Mouse (Mus musculus) ES-E14 (cell line): Measurements from ENCODE around the gene Slc26a6. TPM values are rescaled to one million over a fixed set of nuclear protein-coding genes. Genes with fewer than 3 reads are reported as not detected.

Experiments
- DNase-seq: peaks from one replicate; pipeline ENCODE4 v3.0.0-alpha.2; 2013; ENCODE audit warnings: low read depth, low spot score
- H3K27ac ChIP-seq: 2 replicates; pipeline ENCODE4 v1.5.1; 2012; ENCODE audit warnings: low read depth, mild to moderate bottlenecking, low read length, moderate library complexity, mixed read lengths; ENCODE audit not compliant: poor library complexity, insufficient read depth, severe bottlenecking
- H3K36me3 ChIP-seq: 2 replicates; pipeline ENCODE4 v1.6.1; 2012; ENCODE audit warnings: mild to moderate bottlenecking, low read length, moderate library complexity, mixed read lengths; ENCODE audit not compliant: control insufficient read depth, poor library complexity, insufficient read depth, severe bottlenecking
- H3K4me1 ChIP-seq, 2 experiments: fragments of 150-350 bp in 1 of 2; sonication (generic) in 1 of 2; 2 replicates each; pipeline ENCODE4 v1.6.1; 2012; ENCODE audit warnings: low read length in 2 of 2, mild to moderate bottlenecking in 1 of 2, mixed read lengths in 1 of 2; ENCODE audit not compliant: control insufficient read depth in 2 of 2, insufficient read depth in 2 of 2, poor library complexity in 1 of 2
- H3K4me3 ChIP-seq, 2 experiments: fragments of 150-350 bp in 1 of 2; sonication (generic) in 1 of 2; 2 replicates each; pipeline ENCODE4 v1.5.1; 2012; ENCODE audit warnings: low read length in 2 of 2, low read depth in 1 of 2, mild to moderate bottlenecking in 1 of 2, mixed read lengths in 1 of 2; ENCODE audit not compliant: insufficient read depth in 1 of 2, poor library complexity in 1 of 2, severe bottlenecking in 1 of 2
- H3K9ac ChIP-seq: 2 replicates; pipeline ENCODE4 v1.6.1; 2012; ENCODE audit warnings: low read depth, mild to moderate bottlenecking, low read length, mixed read lengths; ENCODE audit not compliant: poor library complexity, insufficient read depth, severe bottlenecking
- H3K9me3 ChIP-seq: fragments of 150-350 bp; sonication (generic); 2 replicates; pipeline ENCODE4 v1.6.1; 2012; ENCODE audit warnings: low read depth, mild to moderate bottlenecking, low read length; ENCODE audit not compliant: control insufficient read depth, insufficient read depth
- CHD2 ChIP-seq: IDR thresholded peaks from 2 replicates; pipeline ENCODE4 v1.6.1; 2014; ENCODE audit warnings: mild to moderate bottlenecking, low read depth, low read length, inconsistent platforms
- HCFC1 ChIP-seq: IDR thresholded peaks from 2 replicates; pipeline ENCODE4 v1.6.1; 2012; ENCODE audit warnings: low read length, inconsistent platforms, borderline replicate concordance; ENCODE audit not compliant: insufficient read depth
- MAFK ChIP-seq: IDR thresholded peaks from 2 replicates; pipeline ENCODE4 v1.6.1; 2014; ENCODE audit warnings: mild to moderate bottlenecking, low read depth, low read length, inconsistent platforms; ENCODE audit not compliant: insufficient read depth
- ZC3H11A ChIP-seq: IDR thresholded peaks from 2 replicates; pipeline ENCODE4 v1.6.1; 2012; ENCODE audit warnings: low read depth, mild to moderate bottlenecking, inconsistent platforms, low read length, borderline replicate concordance
- ZNF384 ChIP-seq: IDR thresholded peaks from 2 replicates; pipeline ENCODE4 v1.6.1; 2012; ENCODE audit warnings: low read depth, low read length, inconsistent platforms
- in situ Hi-C, 2 experiments: fragments of 600-800 bp; cut with MboI; formaldehyde crosslinking; loops; one replicate each; pipeline ENCODE4 v1.15.1; 2025; ENCODE audit warnings: low sequenced_read_pairs in 2 of 2, inconsistent platforms in 1 of 2; ENCODE audit not compliant: unreplicated experiment in 2 of 2
- total RNA-seq: library from RNA; depleted of rRNA; stranded (reverse); fragments of 300-350 nt; gene quantifications from 2 replicates; pipeline ENCODE4 v1.2.3, GENCODE M21; 2012

The Slc26a6 gene
- total RNA-seq, 1 experiment = 15.1 TPM

DNA sequence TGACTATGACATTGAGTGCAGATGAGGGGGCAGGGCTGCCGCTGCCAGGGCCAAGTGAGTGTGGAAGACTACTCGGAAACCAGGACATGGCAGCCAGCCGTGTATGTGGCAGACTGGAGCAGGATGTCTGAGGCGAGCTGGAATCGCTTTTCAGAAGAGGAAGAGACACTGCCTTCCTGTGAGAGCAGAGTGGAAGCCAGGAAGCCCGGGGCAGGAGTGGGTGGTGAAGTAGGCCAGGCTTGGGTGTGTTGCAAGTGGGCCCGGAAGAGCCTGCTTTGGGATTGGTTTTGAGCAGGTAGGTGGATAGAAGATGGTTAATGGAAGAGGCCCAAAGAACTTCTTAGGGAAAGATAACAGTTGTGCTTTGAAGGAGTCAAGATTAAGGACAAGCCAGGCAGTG lies 37.5 kb upstream of the Slc26a6 start:
- no peak overlapping the region for H3K4me3 ChIP-seq
- in situ Hi-C loops = no loop called here
- H3K36me3 ChIP-seq = peaks cover 37% of the 10 kb centered on the region
- H3K27ac ChIP-seq = no peak overlapping the region
- 0 out of 4 replicates have a peak, but pooled peaks cover 0 to 2% of the 10 kb centered on the region in 2 experiments for H3K4me1 ChIP-seq
- H3K9ac ChIP-seq = no peak overlapping the region
- no peak for DNase-seq
- H3K9me3 ChIP-seq = no peaks in the 10 kb centered on the region
- TF ChIP-seq ZC3H11A (no peak), CHD2 (no peak), MAFK (no peak), HCFC1 (no peak), ZNF384 (no peak)

DNA sequence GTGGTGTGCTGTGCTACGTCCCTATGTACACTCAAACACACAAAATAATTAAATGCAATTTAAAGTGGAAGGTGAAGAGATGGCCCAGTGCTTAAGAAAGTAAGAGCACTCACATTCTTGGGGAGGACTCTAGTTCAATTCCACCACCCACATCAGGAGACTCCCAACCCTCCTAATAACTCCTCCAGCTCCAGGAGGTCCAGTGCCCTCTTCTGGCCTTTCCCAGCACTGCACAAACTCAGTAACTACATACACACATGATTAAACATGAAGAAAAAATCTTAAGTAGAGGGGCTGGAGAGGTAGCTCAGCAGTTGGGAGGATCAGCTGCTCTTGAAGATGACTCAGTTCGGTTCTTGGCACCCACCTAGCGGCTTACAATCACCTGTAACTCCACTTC lies 33.6 kb upstream of the Slc26a6 start:
- no peak overlapping the region for H3K4me3 ChIP-seq
- no peaks in the 10 kb centered on the region for H3K9me3 ChIP-seq
- H3K9ac ChIP-seq = no peak overlapping the region
- no peak overlapping the region for H3K27ac ChIP-seq
- in situ Hi-C loops = no loop called here
- peaks cover 15% of the 10 kb centered on the region for H3K36me3 ChIP-seq
- TF ChIP-seq ZC3H11A (no peak), HCFC1 (no peak), MAFK (no peak), CHD2 (no peak), ZNF384 (no peak)
- DNase-seq = peak; percentile 69
- 0 out of 4 replicates have a peak, but pooled peaks cover 0 to 2% of the 10 kb centered on the region in 2 experiments for H3K4me1 ChIP-seq

DNA sequence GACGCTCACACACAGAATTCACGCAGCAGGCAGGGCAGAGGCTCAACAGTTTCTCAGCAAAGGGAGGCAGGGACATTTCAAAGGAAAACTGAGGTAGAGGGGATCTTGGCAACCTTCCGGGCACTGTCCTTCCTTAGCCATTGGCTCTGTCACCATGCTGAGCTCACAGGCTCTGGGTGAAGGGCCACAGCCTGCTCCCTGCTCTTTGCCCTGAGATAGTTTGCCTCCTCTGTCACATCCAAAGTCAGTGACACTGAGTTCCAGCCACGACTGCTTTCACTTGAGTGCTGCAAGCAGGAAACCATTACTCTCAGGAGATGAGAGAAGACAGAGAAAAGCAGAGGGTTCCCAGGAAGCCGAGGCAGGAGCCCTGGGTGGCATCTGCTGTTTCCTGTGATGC lies 33.0 kb upstream of the Slc26a6 start:
- Histone ChIP-seq H3K4me1 (0 out of 4 replicates have a peak, but pooled peaks cover 0 to 2% of the 10 kb centered on the region in 2 experiments), H3K9ac (no peak overlapping the region), H3K36me3 (peaks cover 10% of the 10 kb centered on the region), H3K4me3 (no peak overlapping the region), H3K27ac (no peak overlapping the region), H3K9me3 (no peaks in the 10 kb centered on the region)
- in situ Hi-C loops = no loop called here
- TF ChIP-seq HCFC1 = no peak
- no peak for TF ChIP-seq ZC3H11A
- TF ChIP-seq CHD2 = no peak
- no peak for TF ChIP-seq MAFK
- no peak for DNase-seq

DNA sequence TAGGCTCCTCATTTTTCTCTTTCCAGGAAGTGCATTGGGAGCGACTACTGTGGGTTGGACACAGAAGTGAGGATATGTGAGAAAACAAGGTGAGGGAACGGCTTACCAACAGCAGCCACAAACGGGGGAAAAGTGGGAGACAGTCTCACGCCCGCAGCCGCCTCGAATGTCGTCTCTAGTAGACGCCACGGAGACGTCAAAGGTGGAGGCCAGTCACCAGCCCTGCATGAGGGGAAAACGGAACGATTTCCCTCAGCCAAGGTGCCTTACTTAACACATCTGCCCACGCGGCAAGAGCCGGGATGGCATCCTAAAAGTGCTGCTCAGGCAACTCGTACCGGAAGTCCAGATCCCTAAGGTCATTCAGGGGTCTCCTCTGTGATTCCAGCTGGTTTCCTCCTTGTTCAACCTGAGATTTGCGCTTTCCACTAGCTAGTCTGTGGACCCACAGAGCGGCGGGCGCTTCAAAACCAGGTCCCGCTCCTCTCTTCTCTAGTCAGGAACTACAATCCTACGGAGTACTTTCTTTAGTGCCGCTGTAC lies 28.9 kb upstream of the Slc26a6 start:
- no peaks in the 10 kb centered on the region for H3K36me3 ChIP-seq
- H3K4me1 ChIP-seq = peaks cover 0 to 11% of the 10 kb centered on the region in 2 experiments; a peak in 1 of 4 replicates
- H3K27ac ChIP-seq = no peak overlapping the region
- TF ChIP-seq MAFK (no peak), ZC3H11A (no peak)
- in situ Hi-C loops = no loop called here
- peak overlapping the region; percentile 66 to 74 for H3K4me3 ChIP-seq
- peak overlapping the region; percentile 69 for H3K9ac ChIP-seq
- H3K9me3 ChIP-seq = no peaks in the 10 kb centered on the region
- no peak for DNase-seq

DNA sequence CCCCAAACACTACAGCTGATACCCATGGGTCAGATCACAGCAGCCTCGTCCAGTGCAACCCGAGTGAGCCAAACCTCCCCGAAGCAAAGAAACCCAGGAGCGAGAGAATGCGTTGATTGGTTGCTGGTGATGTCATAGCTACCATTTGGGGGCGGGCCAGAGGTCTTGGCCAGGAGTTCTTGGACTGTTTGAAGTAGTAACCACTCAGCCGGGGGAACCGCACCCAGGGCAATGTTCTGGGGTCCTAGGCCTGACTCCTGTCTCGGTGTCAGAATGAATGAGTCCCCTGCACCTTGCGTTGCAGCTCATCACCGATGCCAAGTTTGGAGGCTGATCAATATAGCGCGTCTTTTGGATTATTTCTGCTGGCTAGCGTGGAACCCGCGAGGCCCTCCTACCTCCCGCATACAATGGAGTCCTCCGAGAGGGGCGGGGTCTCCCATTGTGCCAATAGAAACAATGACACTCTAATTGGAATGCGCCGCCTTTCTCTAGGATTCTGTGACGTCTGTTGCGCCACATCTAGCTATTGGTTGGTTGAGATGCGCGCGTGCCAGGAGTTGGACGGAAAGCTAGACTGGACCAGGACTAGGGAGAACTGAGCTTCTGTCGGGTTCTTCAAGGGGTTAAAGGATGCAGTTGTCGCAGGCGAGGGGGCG lies 28.2 kb upstream of the Slc26a6 start:
- in situ Hi-C loops = no loop called here
- DNase-seq = peak; percentile 96
- peaks cover 0 to 11% of the 10 kb centered on the region in 2 experiments; a peak in 1 of 4 replicates for H3K4me1 ChIP-seq
- TF ChIP-seq ZNF384 (no peak), MAFK (no peak), HCFC1 (no peak; the same call in 1 of the 2 replicates), ZC3H11A (no peak), CHD2 (no peak)
- no peaks in the 10 kb centered on the region for H3K9me3 ChIP-seq
- peak overlapping the region; percentile 66 to 74 for H3K4me3 ChIP-seq
- peak overlapping the region; percentile 71; the same call in 1 of the 2 replicates for H3K27ac ChIP-seq
- H3K9ac ChIP-seq = peak overlapping the region; percentile 93
- no peaks in the 10 kb centered on the region for H3K36me3 ChIP-seq
